Mouse (Mus musculus) CH12.LX (cell line): ENCODE results near the gene Mtap.

Experiments used
- CTCF ChIP-seq, 2 experiments: IDR thresholded peaks in 1 of 2; conservative IDR thresholded peaks in 1 of 2; 2 replicates each; pipeline ENCODE4 v1.5.1; 2011 to 2012; ENCODE audit warnings: low read depth in 2 of 2, low read length in 2 of 2, improper control_type of control experiment in 1 of 2, inconsistent platforms in 1 of 2, mild to moderate bottlenecking in 1 of 2, moderate library complexity in 1 of 2
- MEF2A ChIP-seq: IDR thresholded peaks from 2 replicates; pipeline ENCODE4 v1.6.1; 2014; ENCODE audit warnings: low read depth, mild to moderate bottlenecking, inconsistent platforms, low read length, improper control_type of control experiment, borderline replicate concordance
- SIN3A ChIP-seq: IDR thresholded peaks from 2 replicates; pipeline ENCODE4 v1.6.1; 2012; ENCODE audit warnings: low read length, improper control_type of control experiment, inconsistent platforms

DNA sequence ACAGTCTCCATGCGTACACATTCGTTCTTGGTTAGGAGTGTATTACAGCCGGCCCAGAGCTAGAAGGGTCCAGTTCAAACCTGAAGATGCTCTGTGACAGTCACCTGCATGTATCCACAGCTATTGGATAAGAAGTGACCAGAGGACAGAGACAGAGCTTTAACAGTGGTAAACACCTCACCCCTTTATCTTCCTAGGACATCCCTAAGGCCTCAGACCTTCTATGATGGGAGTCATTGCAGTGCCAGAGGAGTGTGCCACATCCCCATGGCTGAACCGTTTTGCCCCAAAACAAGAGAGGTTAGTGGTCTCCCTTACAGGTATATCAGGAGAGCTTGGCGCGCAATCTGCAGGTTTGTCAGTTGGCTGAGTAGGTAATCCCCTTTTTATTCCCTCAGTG is 34.0 kb downstream of the Mtap start:
- TF ChIP-seq SIN3A (no peak), CTCF (conservative IDR thresholded peaks at IDR 0.05 in 1 of 2, IDR thresholded peaks at IDR 0.05 in 1 of 2; ENCODE audit: low read depth in 2 of 2, low read length in 2 of 2) (no peak), MEF2A (no peak)
